Mouse (Mus musculus): ENCODE measurements at regions not wholly inside any gene's neighbourhood (a gene's known extent, or its start where the extent isn't known, plus 50 kb on each side); places are given as distances from the start of the nearest gene placed in this dataset.

DNA sequence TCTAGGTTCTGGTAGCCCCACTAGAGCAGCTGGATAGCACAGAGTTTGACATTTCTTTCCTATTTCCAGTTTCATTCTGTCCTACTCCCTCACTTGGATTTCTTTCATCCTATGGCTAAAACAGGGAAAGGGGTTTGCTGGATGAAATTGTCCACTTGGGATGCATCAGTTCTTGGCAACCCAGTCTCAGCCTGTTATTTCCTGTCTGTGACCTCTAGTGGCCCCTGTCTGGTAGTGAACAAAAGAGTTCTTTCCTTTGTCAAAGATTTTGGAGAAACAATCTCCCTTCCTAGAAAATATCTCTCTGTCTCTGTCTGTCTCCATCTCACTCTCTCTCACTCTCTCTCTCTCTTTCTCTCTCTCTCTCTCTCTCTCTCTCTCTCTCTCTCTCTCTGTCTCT is 50.0 kb upstream of the Ssbp2 start:
- in situ Hi-C loops (cut with MboI; ENCODE audit: low sequenced_read_pairs in 2 of 2, unreplicated experiment in 2 of 2) = no loop called here
- Histone ChIP-seq H3K9ac (ENCODE audit: insufficient read depth, low read depth, low read length, poor library complexity, severe bottlenecking) (no peak overlapping the region), H3K9me3 (ENCODE audit: control insufficient read depth, insufficient read depth, low read depth, low read length) (no peaks in the 10 kb centered on the region), H3K4me3 (ENCODE audit: insufficient read depth in 1 of 2, low read depth in 1 of 2, low read length in 2 of 2, poor library complexity in 1 of 2, severe bottlenecking in 1 of 2) (no peak overlapping the region), H3K27ac (ENCODE audit: insufficient read depth, low read depth, low read length, poor library complexity, severe bottlenecking) (no peak overlapping the region), H3K4me1 (ENCODE audit: control insufficient read depth in 2 of 2, insufficient read depth in 2 of 2, low read length in 2 of 2, poor library complexity in 1 of 2) (no peaks in the 10 kb centered on the region), H3K36me3 (ENCODE audit: control insufficient read depth, insufficient read depth, low read length, poor library complexity, severe bottlenecking) (no peaks in the 10 kb centered on the region)
- peak; percentile 8 for DNase-seq (ENCODE audit: low read depth, low spot score)
- TF ChIP-seq ZNF384 (IDR thresholded peaks at IDR 0.05; ENCODE audit: low read depth, low read length) (no peak), ZC3H11A (IDR thresholded peaks at IDR 0.05; ENCODE audit: borderline replicate concordance, low read depth, low read length) (no peak), HCFC1 (IDR thresholded peaks at IDR 0.05; ENCODE audit: borderline replicate concordance, insufficient read depth, low read length) (no peak), MAFK (IDR thresholded peaks at IDR 0.05; ENCODE audit: insufficient read depth, low read depth, low read length) (no peak), CHD2 (IDR thresholded peaks at IDR 0.05; ENCODE audit: low read depth, low read length) (no peak)
